Mouse (Mus musculus) ES-Bruce4 (cell line): ENCODE data around the gene Sik1. TPM values are rescaled to one million over a fixed set of nuclear protein-coding genes. Genes with fewer than 3 reads are reported as not detected.

ENCODE experiments used
- H3K27ac ChIP-seq: 2 replicates; pipeline ENCODE4 v1.5.1; 2012; ENCODE audit warnings: low read length, inconsistent platforms; ENCODE audit not compliant: insufficient read depth
- H3K27me3 ChIP-seq: 2 replicates; pipeline ENCODE4 v1.6.1; 2012; ENCODE audit warnings: mild to moderate bottlenecking, low read length, inconsistent platforms; ENCODE audit not compliant: control insufficient read depth, poor library complexity, insufficient read depth, severe bottlenecking
- H3K36me3 ChIP-seq: 2 replicates; pipeline ENCODE4 v1.6.1; 2012; ENCODE audit warnings: inconsistent platforms, mild to moderate bottlenecking, low read length, moderate library complexity; ENCODE audit not compliant: control insufficient read depth, poor library complexity, insufficient read depth, severe bottlenecking
- H3K4me1 ChIP-seq: one replicate; pipeline ENCODE4 v1.8.1; 2011; ENCODE audit warnings: low read length; ENCODE audit not compliant: control insufficient read depth, insufficient read depth
- H3K4me3 ChIP-seq: 2 replicates; pipeline ENCODE4 v1.5.1; 2011; ENCODE audit warnings: low read depth, mild to moderate bottlenecking, low read length
- H3K9ac ChIP-seq: 2 replicates; pipeline ENCODE4 v1.6.1; 2012; ENCODE audit warnings: low read depth, mild to moderate bottlenecking, inconsistent platforms; ENCODE audit not compliant: poor library complexity, severe bottlenecking
- H3K9me3 ChIP-seq: replicated peaks from 2 replicates; pipeline ENCODE4 v1.6.1; 2012; ENCODE audit warnings: mild to moderate bottlenecking, low read length, inconsistent platforms; ENCODE audit not compliant: control insufficient read depth, poor library complexity, insufficient read depth, severe bottlenecking
- CTCF ChIP-seq: IDR thresholded peaks from one replicate; pipeline ENCODE4 v1.8.1; 2011; ENCODE audit warnings: low read depth, low read length
- EP300 ChIP-seq: IDR thresholded peaks from 2 replicates; pipeline ENCODE4 v1.6.1; 2011; ENCODE audit warnings: low read depth, low read length; ENCODE audit not compliant: insufficient read depth
- POLR2A ChIP-seq: IDR thresholded peaks from one replicate; pipeline ENCODE4 v1.8.1; 2011; ENCODE audit warnings: low read length; ENCODE audit not compliant: insufficient read depth
- polyA plus RNA-seq: library from polyadenylated mRNA; stranded (reverse); fragments of >200 nt; gene quantifications from 2 replicates; pipeline ENCODE4 v1.2.4, GENCODE M21; 2011; ENCODE audit warnings: low read depth; ENCODE audit not compliant: missing spikeins, insufficient read depth, insufficient read length

Gene Sik1
- polyA plus RNA-seq, 1 experiment = 45.1 TPM

- Histone ChIP-seq H3K27ac (peak overlapping the region; percentile 89), H3K4me3 (peak overlapping the region; percentile 6; the same call in 1 of the 2 replicates), H3K4me1 (peaks cover 26% of the 10 kb centered on the region), H3K9me3 (no peaks in the 10 kb centered on the region), H3K36me3 (no peaks in the 10 kb centered on the region), H3K9ac (peak overlapping the region; percentile 44), H3K27me3 (no peaks in the 10 kb centered on the region)
- TF ChIP-seq POLR2A (no peak), EP300 (no peak)
These were observed 50.0 kb downstream of the Sik1 start for GRCm38 (mm10) chr17:31805585-31805984.

- H3K27ac ChIP-seq = peak overlapping the region; percentile 52; the same call in 1 of the 2 replicates
These were observed 53.2 kb downstream of the Sik1 start for GRCm38 (mm10) chr17:31802272-31803017.

GRCm38 (mm10) chr17:31800852-31801363 is 54.7 kb downstream of the Sik1 start:
- TF ChIP-seq POLR2A = no peak
- TF ChIP-seq EP300 = no peak
- TF ChIP-seq CTCF = no peak
- Histone ChIP-seq H3K36me3 (no peaks in the 10 kb centered on the region), H3K9ac (no peak overlapping the region), H3K27ac (no peak overlapping the region), H3K27me3 (no peaks in the 10 kb centered on the region), H3K9me3 (no peaks in the 10 kb centered on the region), H3K4me1 (peaks cover 11% of the 10 kb centered on the region), H3K4me3 (no peak overlapping the region)

More at GRCm38 (mm10) chr17:31802272-31803017, 53.2 kb downstream of the Sik1 start:
- Histone ChIP-seq H3K9me3 (no peaks in the 10 kb centered on the region), H3K27me3 (no peaks in the 10 kb centered on the region), H3K4me1 (peaks cover 16% of the 10 kb centered on the region), H3K9ac (no peak overlapping the region), H3K36me3 (no peaks in the 10 kb centered on the region), H3K4me3 (no peak overlapping the region)
- TF ChIP-seq EP300 (no peak), POLR2A (no peak), CTCF (no peak)

GRCm38 (mm10) chr17:31795893-31796292 is 59.7 kb downstream of the Sik1 start:
- Histone ChIP-seq H3K9me3 (no peaks in the 10 kb centered on the region), H3K9ac (no peak overlapping the region), H3K36me3 (no peaks in the 10 kb centered on the region), H3K4me3 (no peak overlapping the region), H3K4me1 (no peaks in the 10 kb centered on the region), H3K27ac (no peak overlapping the region), H3K27me3 (no peaks in the 10 kb centered on the region)
- TF ChIP-seq CTCF (no peak), EP300 (no peak), POLR2A (no peak)

Other genes with a start within 250 kb of the Sik1 start
- 19.5 and 32.8 TPM in 2 replicates for gene Cbs, start 218.6 kb downstream of the Sik1 start, polyA plus RNA-seq
- 461 and 463 TPM in 2 replicates for gene U2af1, start 196.9 kb downstream of the Sik1 start, polyA plus RNA-seq
- gene Cryaa, start 178.0 kb downstream of the Sik1 start, polyA plus RNA-seq = not detected in 2 replicates
- gene Rrp1b, start 180.3 kb upstream of the Sik1 start, polyA plus RNA-seq = 109 and 111 TPM in 2 replicates
- gene Hsf2bp, start 180.5 kb upstream of the Sik1 start, polyA plus RNA-seq = 55.0 and 56.5 TPM in 2 replicates